Mouse (Mus musculus) small intestine, adult 2 months (tissue): Measurements from ENCODE around the gene Ubtf. TPM values are rescaled to one million over a fixed set of nuclear protein-coding genes. Genes with fewer than 3 reads are reported as not detected.

Experiments
- H3K27ac ChIP-seq: fragments of 200-500 bp; 2 replicates; pipeline ENCODE4 v1.5.1; 2012; ENCODE audit warnings: low read depth, low read length, control low read depth, inconsistent platforms; ENCODE audit not compliant: insufficient read depth
- H3K27me3 ChIP-seq: fragments of 200-500 bp; 2 replicates; pipeline ENCODE4 v1.6.1; 2012; ENCODE audit warnings: mild to moderate bottlenecking, moderate library complexity, low read length, inconsistent platforms; ENCODE audit not compliant: control insufficient read depth, insufficient read depth
- H3K36me3 ChIP-seq: fragments of 200-500 bp; 2 replicates; pipeline ENCODE4 v1.6.1; 2012; ENCODE audit warnings: mild to moderate bottlenecking, low read length, control low read depth, inconsistent platforms; ENCODE audit not compliant: control insufficient read depth, insufficient read depth
- H3K4me1 ChIP-seq: fragments of 200-500 bp; 2 replicates; pipeline ENCODE4 v1.6.1; 2012; ENCODE audit warnings: low read length, inconsistent platforms, mixed read lengths; ENCODE audit not compliant: control insufficient read depth, insufficient read depth, insufficient read length
- H3K4me3 ChIP-seq: fragments of 200-500 bp; 2 replicates; pipeline ENCODE4 v1.5.1; 2012; ENCODE audit warnings: low read depth, mild to moderate bottlenecking, control low read depth, inconsistent platforms, low read length, moderate library complexity
- CTCF ChIP-seq: fragments of 200-500 bp; IDR thresholded peaks from 2 replicates; pipeline ENCODE4 v1.5.1; 2012; ENCODE audit warnings: low read depth, mild to moderate bottlenecking, control low read depth, inconsistent platforms, low read length, moderate library complexity, mixed read lengths; ENCODE audit not compliant: insufficient replicate concordance, insufficient read length; ENCODE audit errors: extremely low read depth
- POLR2A ChIP-seq: fragments of 200-500 bp; IDR thresholded peaks from 2 replicates; pipeline ENCODE4 v1.6.1; 2012; ENCODE audit warnings: low read depth, mild to moderate bottlenecking, control low read depth, inconsistent platforms, low read length, moderate library complexity
- WGBS: fragments of 180-500 bp; shearing (Covaris S2); methylation state at CpG from one replicate; pipeline ENCODE4 v1.1.7; 2018; 5-methylcytosine and 5-hydroxymethylcytosine counted together
- polyA plus RNA-seq: library from polyadenylated mRNA; depleted of rRNA; stranded (reverse); fragments of >200 nt; gene quantifications from 2 replicates; pipeline ENCODE4 v1.2.3, GENCODE M21; 2012

Ubtf gene
- polyA plus RNA-seq, 1 experiment = 17.6 TPM

GRCm38 (mm10) chr11:102363623-102364022 is 44.1 kb upstream of the Ubtf start:
- H3K27me3 ChIP-seq = no peaks in the 10 kb centered on the region
- no peak overlapping the region for H3K4me3 ChIP-seq
- no peaks in the 10 kb centered on the region for H3K4me1 ChIP-seq
- WGBS = 19% methylated on average over 2 of the region's 2 CpGs
- H3K36me3 ChIP-seq = no peaks in the 10 kb centered on the region
- H3K27ac ChIP-seq = no peak overlapping the region
- no peak for TF ChIP-seq POLR2A
- no peak for TF ChIP-seq CTCF

GRCm38 (mm10) chr11:102361776-102362495 is 42.4 kb upstream of the Ubtf start:
- WGBS = 87% methylated on average over 8 of the region's 8 CpGs
- no peak overlapping the region for H3K27ac ChIP-seq

DNA sequence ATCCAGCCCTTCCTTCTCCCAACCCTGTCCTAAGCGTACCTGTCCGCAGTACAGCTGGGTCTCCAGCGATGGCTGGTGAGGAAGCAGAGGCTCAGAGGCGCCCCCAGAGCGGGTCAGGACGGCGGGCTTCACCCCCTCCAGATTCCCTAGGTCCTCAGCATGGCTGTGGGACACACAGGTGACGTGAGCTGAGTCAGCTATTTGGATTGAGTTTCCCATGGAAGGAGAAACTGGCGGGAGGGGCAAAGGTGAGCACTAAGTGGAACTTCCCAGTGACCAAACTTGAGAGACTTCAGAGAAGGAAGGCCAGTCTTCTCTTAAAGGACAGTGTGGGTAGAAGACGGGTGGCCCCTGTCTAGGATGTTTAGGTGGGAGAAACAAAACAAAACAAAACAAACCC is 38.8 kb upstream of the Ubtf start:
- H3K4me1 ChIP-seq = no peaks in the 10 kb centered on the region
- WGBS = 55% methylated on average over 10 of the region's 10 CpGs
- H3K27ac ChIP-seq = no peak overlapping the region
- TF ChIP-seq POLR2A (no peak), CTCF (no peak)
- no peak overlapping the region for H3K4me3 ChIP-seq
- 0 out of 2 replicates have a peak, but pooled peaks cover 4% of the 10 kb centered on the region for H3K27me3 ChIP-seq
- H3K36me3 ChIP-seq = no peaks in the 10 kb centered on the region

More at GRCm38 (mm10) chr11:102361776-102362495, 42.4 kb upstream of the Ubtf start:
- TF ChIP-seq POLR2A = no peak
- TF ChIP-seq CTCF = no peak
- no peaks in the 10 kb centered on the region for H3K4me1 ChIP-seq
- H3K4me3 ChIP-seq = no peak overlapping the region
- no peaks in the 10 kb centered on the region for H3K36me3 ChIP-seq
- H3K27me3 ChIP-seq = no peaks in the 10 kb centered on the region

GRCm38 (mm10) chr11:102356636-102357350 is 37.3 kb upstream of the Ubtf start:
- Histone ChIP-seq H3K27me3 (0 out of 2 replicates have a peak, but pooled peaks cover 4% of the 10 kb centered on the region), H3K4me3 (no peak overlapping the region), H3K27ac (no peak overlapping the region), H3K4me1 (no peaks in the 10 kb centered on the region), H3K36me3 (no peaks in the 10 kb centered on the region)
- TF ChIP-seq CTCF (no peak), POLR2A (no peak)
- WGBS = 57% methylated on average over 31 of the region's 31 CpGs

DNA sequence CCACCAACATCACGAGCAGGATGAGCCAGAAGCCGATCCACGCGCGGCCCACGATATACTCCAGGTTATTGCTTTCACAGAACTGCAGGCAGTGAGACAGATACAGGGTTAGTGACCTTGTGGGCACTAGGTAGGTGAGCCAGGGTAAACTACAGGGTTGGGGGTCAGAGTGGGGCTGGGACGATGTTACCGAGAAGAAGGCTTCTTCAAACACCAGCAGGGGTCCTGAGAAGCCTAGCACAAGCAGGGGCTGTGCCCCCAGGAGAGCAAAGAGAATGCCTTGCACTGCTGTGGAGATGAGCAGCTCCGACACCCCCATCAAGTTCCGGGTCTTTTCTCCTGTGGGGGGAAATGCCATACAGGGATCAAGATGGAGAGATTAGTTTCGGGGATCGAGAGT is 36.6 kb upstream of the Ubtf start:
- H3K27ac ChIP-seq = no peak overlapping the region
- 0 out of 2 replicates have a peak, but pooled peaks cover 4% of the 10 kb centered on the region for H3K27me3 ChIP-seq
- H3K4me1 ChIP-seq = no peaks in the 10 kb centered on the region
- H3K4me3 ChIP-seq = no peak overlapping the region
- 81% methylated on average over 12 of the region's 12 CpGs for WGBS
- H3K36me3 ChIP-seq = no peaks in the 10 kb centered on the region
- no peak for TF ChIP-seq CTCF
- no peak for TF ChIP-seq POLR2A

DNA sequence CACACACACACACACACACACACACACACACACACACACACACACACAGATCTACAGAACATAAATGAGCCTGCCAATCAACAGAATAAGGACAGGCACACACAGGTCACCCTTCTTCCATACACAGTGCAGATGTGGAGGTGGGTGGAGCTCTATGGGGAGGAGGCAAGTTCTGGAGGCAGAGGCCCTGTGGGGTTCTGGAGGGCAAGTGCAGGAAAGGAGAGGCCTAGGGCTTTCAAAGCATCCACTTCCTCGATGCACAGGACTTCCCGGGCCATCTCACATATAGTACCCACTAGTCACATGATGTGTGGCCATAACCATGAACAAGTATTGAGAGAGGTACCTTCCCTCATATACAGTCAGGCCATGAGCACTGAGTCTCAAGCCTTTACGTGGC is 36.0 kb upstream of the Ubtf start:
- Histone ChIP-seq H3K4me3 (no peak overlapping the region), H3K27ac (no peak overlapping the region), H3K36me3 (no peaks in the 10 kb centered on the region), H3K4me1 (no peaks in the 10 kb centered on the region), H3K27me3 (0 out of 2 replicates have a peak, but pooled peaks cover 4% of the 10 kb centered on the region)
- 59% methylated on average over 3 of the region's 3 CpGs for WGBS
- TF ChIP-seq CTCF = no peak
- no peak for TF ChIP-seq POLR2A

- H3K27me3 ChIP-seq = 0 out of 2 replicates have a peak, but pooled peaks cover 4% of the 10 kb centered on the region
- WGBS = 20% methylated on average over 8 of the region's 8 CpGs
- H3K4me3 ChIP-seq = no peak overlapping the region
- peaks cover 2% of the 10 kb centered on the region; the same call in 1 of the 2 replicates for H3K4me1 ChIP-seq
- TF ChIP-seq CTCF (no peak), POLR2A (no peak)
- no peaks in the 10 kb centered on the region for H3K36me3 ChIP-seq
- no peak overlapping the region for H3K27ac ChIP-seq
Measured at GRCm38 (mm10) chr11:102353021-102353431, 33.5 kb upstream of the Ubtf start.
